Mouse (Mus musculus) lung, postnatal 0 days (tissue): Measurements from ENCODE around the gene Gatc. TPM values are rescaled to one million over a fixed set of nuclear protein-coding genes. Genes with fewer than 3 reads are reported as not detected.
"Not testable (repeated sequence)": the region's sequence is repeated elsewhere in the genome, so short reads cannot be mapped to it uniquely, and the experiment has no call there.

Experiments
- ATAC-seq: fragments of 200-750 bp; cut with Nextera tagmentation; 2 replicates; pipeline ENCODE4 v1.8.0; 2017; ENCODE audit warnings: moderate library complexity
- DNase-seq: peaks from one replicate; pipeline ENCODE4 v3.0.0-alpha.2; 2016; ENCODE audit warnings: low spot score
- H3K27ac ChIP-seq: fragments of 300-500 bp; sonication (generic); 2 replicates; pipeline ENCODE4 v1.5.1; 2014; ENCODE audit warnings: antibody characterized with exemption, mild to moderate bottlenecking, low read length, mixed read lengths
- H3K27me3 ChIP-seq: fragments of 300-500 bp; sonication (generic); replicated peaks from 2 replicates; pipeline ENCODE4 v1.6.1; 2014; ENCODE audit warnings: low read length, mixed read lengths; ENCODE audit not compliant: insufficient read depth
- H3K36me3 ChIP-seq: fragments of 300-500 bp; sonication (generic); 2 replicates; pipeline ENCODE4 v1.6.1; 2014; ENCODE audit warnings: low read length, mixed read lengths; ENCODE audit not compliant: insufficient read depth
- H3K4me1 ChIP-seq: fragments of 300-500 bp; sonication (generic); 2 replicates; pipeline ENCODE4 v1.6.1; 2014; ENCODE audit warnings: antibody characterized with exemption, low read depth, low read length, mixed read lengths; ENCODE audit not compliant: insufficient read depth
- H3K4me2 ChIP-seq: fragments of 300-500 bp; sonication (generic); replicated peaks from 2 replicates; pipeline ENCODE4 v1.6.1; 2014; ENCODE audit warnings: low read depth, mild to moderate bottlenecking, low read length, moderate library complexity, mixed read lengths
- H3K4me3 ChIP-seq: fragments of 300-500 bp; sonication (generic); 2 replicates; pipeline ENCODE4 v1.5.1; 2014; ENCODE audit warnings: low read depth, low read length
- H3K9ac ChIP-seq: fragments of 300-500 bp; sonication (generic); replicated peaks from 2 replicates; pipeline ENCODE4 v1.6.1; 2014; ENCODE audit warnings: low read depth, mild to moderate bottlenecking
- H3K9me3 ChIP-seq: fragments of 300-500 bp; sonication (generic); 2 replicates; pipeline ENCODE4 v1.6.1; 2016; ENCODE audit warnings: low read length, mixed read lengths
- CTCF ChIP-seq: IDR thresholded peaks from 2 replicates; pipeline ENCODE4 v1.5.1; 2016; ENCODE audit warnings: antibody characterized with exemption, mild to moderate bottlenecking
- EP300 ChIP-seq: IDR thresholded peaks from 2 replicates; pipeline ENCODE4 v1.6.1; 2016; ENCODE audit warnings: antibody characterized with exemption, mild to moderate bottlenecking, control low read depth
- WGBS: fragments of 180-500 bp; shearing (Covaris S2); extraction: QIAGEN DNeasy Blood & Tissue Kit; methylation state at CpG from one replicate; pipeline ENCODE4 v1.1.7; 2014; 5-methylcytosine and 5-hydroxymethylcytosine counted together
- polyA plus RNA-seq: library from polyadenylated mRNA; unstranded; fragments of >200 nt; fragmentation: Nextera tagmentation; extraction: Ambion mirVana; gene quantifications from 2 replicates; pipeline ENCODE4 v1.2.1, GENCODE M21; 2015

The Gatc gene
- polyA plus RNA-seq = 10.1 and 10.4 TPM in 2 replicates

DNA sequence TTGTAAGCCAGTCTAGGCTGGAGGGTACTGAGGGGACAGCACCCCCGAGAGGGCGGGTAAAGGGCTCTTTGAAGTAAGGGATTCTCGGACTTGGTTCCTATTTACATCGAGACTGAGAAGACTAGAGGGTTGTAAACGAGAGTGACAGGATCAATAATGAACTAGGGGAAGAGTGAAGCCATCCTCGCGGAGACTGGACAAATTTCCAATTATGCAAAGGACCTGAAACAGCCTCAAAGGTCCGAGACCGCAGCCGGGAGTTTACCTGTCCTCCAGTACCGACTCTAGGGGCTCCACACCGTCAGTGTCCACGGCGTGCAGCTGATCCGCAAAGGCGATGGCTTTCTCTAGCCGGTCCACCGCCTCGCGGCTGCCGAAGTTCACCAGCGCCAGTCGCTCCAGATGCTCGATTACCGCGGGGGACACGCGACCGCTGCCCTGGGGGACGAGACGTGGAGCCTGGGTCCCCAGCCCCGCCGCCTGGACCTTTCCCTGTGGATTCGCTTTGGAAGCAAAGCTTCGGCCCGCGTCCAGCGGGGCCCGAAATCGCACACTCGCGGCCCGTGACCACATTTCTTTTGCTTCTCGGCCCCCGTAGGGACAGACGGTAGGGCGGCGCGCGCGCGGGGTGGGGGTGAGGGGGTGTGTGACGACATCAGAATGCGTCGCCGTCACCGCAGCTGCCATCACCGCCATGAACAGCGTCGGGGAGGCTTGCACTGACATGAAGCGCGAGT is at the start of gene Gatc, which contains the start of gene Triap1:
Gene Gatc (minus strand): TSS at position 602 of the 737 bp plus-strand sequence.
Gene Triap1 (plus strand): TSS at position 649 of the 737 bp plus-strand sequence.
- peak within 1 kb of the TSS; percentile 84 for H3K4me2 ChIP-seq
- 0 out of 2 replicates have a peak, but pooled peaks cover 13% of the 10 kb centered on the region for H3K36me3 ChIP-seq
- TF ChIP-seq EP300 = no peak
- TF ChIP-seq CTCF = peak; percentile 14; the same call in 1 of the 2 replicates
- no peaks in the 10 kb centered on the region for H3K4me1 ChIP-seq
- peak within 1 kb of the TSS; percentile 89 for H3K9ac ChIP-seq
- WGBS = 1% methylated on average over 60 of the region's 62 CpGs
- no peaks in the 10 kb centered on the region for H3K27me3 ChIP-seq
- ATAC-seq (peak; percentile 98), DNase-seq (peak; percentile 93)
- peak within 1 kb of the TSS; percentile 76 for H3K27ac ChIP-seq
- no peaks in the 10 kb centered on the region for H3K9me3 ChIP-seq
- H3K4me3 ChIP-seq = peak within 1 kb of the TSS; percentile 87

DNA sequence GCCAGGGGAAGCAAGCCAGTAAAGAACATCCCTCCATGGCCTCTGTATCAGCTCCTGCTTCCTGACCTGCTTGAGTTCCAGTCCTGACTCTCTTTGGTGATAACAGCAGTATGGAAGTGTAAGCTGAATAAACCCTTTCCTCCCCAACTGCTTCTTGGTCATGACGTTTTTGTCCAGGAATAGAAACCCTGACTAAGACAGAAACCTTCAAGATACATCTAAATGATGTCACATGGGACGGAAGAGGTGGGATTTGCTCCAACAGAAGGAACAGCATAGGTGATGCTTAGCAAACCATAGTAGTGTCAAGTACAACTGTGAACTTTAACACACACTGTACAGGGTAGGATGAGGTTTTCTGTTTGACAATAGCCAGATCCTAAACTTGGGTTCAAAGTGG is 37.9 kb upstream of the Gatc start:
- H3K9me3 ChIP-seq, H3K4me2 ChIP-seq, ATAC-seq, DNase-seq, H3K27ac ChIP-seq, H3K36me3 ChIP-seq, H3K4me3 ChIP-seq, H3K27me3 ChIP-seq, H3K9ac ChIP-seq, H3K4me1 ChIP-seq: not testable (repeated sequence)
- 59% methylated on average over 2 of the region's 2 CpGs for WGBS

DNA sequence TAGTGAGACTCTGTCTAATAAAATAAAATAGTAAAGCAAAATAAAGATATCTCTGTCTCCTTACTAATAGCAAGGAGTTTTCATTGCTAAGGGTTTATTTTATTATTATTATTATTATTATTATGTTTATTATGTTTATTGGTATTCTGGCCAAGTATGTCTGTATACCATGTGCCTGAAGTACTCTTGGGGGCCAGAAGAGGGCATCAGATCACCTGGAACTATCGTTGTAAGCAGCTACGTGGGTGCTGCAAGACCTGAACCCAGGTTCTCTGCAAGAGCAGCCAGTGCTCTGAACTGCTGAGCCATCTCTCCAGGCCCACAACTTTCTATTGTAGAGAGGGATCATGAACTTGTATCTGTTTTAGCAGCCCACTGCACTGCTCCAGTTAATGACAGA is 34.5 kb upstream of the Gatc start:
- no peak for DNase-seq
- ATAC-seq = no peak
- WGBS = 69% methylated on average over 2 of the region's 2 CpGs

DNA sequence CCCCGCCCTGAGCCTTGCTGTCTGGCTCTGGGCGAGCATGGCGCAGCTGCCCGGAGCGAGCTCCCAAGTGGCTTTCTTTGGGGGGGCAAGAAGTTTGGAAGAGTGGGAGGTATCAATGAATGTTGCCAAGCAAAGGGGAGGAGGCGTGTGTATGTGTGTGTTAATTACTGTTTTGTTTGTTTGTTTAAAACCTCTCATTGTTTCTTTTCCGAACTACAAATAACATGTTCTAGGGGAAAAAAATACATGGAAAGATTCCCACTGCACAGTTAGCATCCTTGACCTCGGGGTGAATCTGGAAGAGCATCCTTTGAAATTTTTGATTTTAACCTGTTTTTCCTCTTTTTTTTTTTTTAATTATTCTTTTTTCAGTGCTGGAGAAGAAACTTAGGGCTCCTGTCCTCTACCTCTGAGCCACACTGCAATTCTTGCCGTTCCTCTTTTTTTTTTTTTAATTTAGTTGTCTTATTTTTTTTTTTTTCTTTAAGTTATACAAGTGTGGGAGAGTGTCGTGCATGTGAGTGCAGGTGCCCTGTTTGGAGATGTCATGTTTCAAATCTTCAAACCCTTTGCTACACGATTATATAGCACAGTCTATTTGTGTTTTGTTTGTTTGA is 33.3 kb upstream of the Gatc start:
- Histone ChIP-seq H3K27me3 (peaks cover 4% of the 10 kb centered on the region; the same call in 1 of the 2 replicates), H3K27ac (no peak overlapping the region), H3K9me3 (no peaks in the 10 kb centered on the region), H3K4me1 (no peaks in the 10 kb centered on the region), H3K4me3 (no peak overlapping the region), H3K9ac (no peak overlapping the region), H3K4me2 (0 out of 2 replicates have a peak overlapping the region, but pooled peaks have one; percentile 32), H3K36me3 (no peaks in the 10 kb centered on the region)
- 26% methylated on average over 11 of the region's 11 CpGs for WGBS
- no peak for TF ChIP-seq EP300
- no peak for TF ChIP-seq CTCF
- no peak for DNase-seq
- ATAC-seq = no peak

More for the DNA sequence above, 34.5 kb upstream of the Gatc start:
- Histone ChIP-seq H3K36me3 (no peaks in the 10 kb centered on the region), H3K27me3 (peaks cover 4% of the 10 kb centered on the region; the same call in 1 of the 2 replicates), H3K4me2 (no peak overlapping the region), H3K9ac (no peak overlapping the region), H3K9me3 (no peaks in the 10 kb centered on the region), H3K4me1 (no peaks in the 10 kb centered on the region), H3K27ac (no peak overlapping the region), H3K4me3 (no peak overlapping the region)
- 0 out of 2 replicates have a peak, but pooled peaks have one; percentile 13 for TF ChIP-seq CTCF
- TF ChIP-seq EP300 = no peak

DNA sequence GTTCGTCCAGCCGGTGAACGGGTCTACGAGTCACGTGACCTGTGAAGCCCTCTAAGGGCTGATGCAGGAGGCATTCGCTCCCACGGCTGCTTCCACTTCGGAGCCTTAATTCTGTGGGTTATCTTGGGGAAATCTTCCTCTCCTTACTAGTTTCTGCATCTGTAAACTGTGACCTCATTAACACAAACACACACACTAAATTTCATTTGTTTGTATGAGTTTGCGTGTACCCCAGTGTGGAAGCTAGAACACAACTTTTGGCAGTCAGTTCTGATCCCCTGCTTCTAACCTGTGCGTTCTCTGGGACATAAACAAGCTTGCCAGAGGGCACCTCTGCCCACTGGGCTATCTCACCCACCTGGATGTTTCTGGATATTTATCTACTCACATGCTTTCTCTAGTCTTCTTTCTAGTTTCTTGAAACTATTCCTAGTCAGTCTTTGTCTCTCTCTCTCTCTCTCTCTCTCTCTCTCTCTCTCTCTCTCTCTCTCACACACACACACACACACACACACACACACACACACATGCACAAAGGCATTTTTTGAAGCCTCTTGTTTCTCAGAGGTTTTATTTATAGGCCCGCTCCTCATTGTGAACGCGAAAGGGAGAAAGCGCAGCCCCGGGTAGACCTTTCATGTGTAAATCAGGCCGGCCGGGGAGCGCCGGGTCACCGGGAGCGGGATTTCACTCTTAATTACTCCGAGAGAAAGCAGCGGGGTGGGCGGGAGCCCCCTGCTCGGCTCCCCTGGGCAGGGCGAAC is 32.6 kb upstream of the Gatc start:
- WGBS = 27% methylated on average over 26 of the region's 26 CpGs
- no peak for TF ChIP-seq CTCF
- TF ChIP-seq EP300 = no peak
- no peak overlapping the region for H3K4me3 ChIP-seq
- H3K9ac ChIP-seq = no peak overlapping the region
- H3K27me3 ChIP-seq = peaks cover 4% of the 10 kb centered on the region; the same call in 1 of the 2 replicates
- H3K4me1 ChIP-seq = no peaks in the 10 kb centered on the region
- DNase-seq (no peak), ATAC-seq (no peak)
- 0 out of 2 replicates have a peak overlapping the region, but pooled peaks have one; percentile 32 for H3K4me2 ChIP-seq
- H3K27ac ChIP-seq = no peak overlapping the region
- no peaks in the 10 kb centered on the region for H3K36me3 ChIP-seq
- H3K9me3 ChIP-seq = no peaks in the 10 kb centered on the region

DNA sequence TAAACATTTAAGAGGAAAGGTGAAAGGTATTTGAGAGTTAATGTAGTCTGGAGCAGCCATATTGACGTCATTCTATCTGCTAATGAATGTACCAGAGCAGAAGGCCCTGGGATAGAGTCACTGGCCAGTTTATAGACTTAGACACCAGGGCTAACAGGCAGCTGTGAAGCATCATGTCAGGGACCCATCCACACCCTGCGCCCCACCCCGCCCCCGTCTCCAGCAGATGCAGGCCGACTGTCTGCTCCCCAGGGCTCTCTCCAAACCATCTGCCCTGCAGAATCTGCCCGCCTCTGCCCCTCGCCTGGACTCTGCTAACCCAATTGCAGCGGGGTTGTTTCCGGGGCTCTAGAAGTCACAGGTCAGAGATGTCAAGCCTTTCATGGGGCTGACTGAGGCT is 30.8 kb upstream of the Gatc start:
- DNase-seq (no peak), ATAC-seq (no peak)
- Histone ChIP-seq H3K4me1 (no peaks in the 10 kb centered on the region), H3K9me3 (no peaks in the 10 kb centered on the region), H3K27ac (no peak overlapping the region), H3K4me3 (no peak overlapping the region), H3K4me2 (no peak overlapping the region), H3K36me3 (no peaks in the 10 kb centered on the region), H3K9ac (no peak overlapping the region), H3K27me3 (peaks cover 4% of the 10 kb centered on the region; the same call in 1 of the 2 replicates)
- TF ChIP-seq CTCF (no peak), EP300 (no peak)
- 34% methylated on average over 9 of the region's 9 CpGs for WGBS
